Mouse (Mus musculus) megakaryocyte-erythroid progenitor cell, adult 5-6 weeks (primary cell): ENCODE measurements around the gene Naif1. TPM values are rescaled to one million over a fixed set of nuclear protein-coding genes. Genes with fewer than 3 reads are reported as not detected.

ENCODE experiments used
- ATAC-seq: replicated peaks from 2 replicates; pipeline ENCODE4 v1.8.0; 2016; ENCODE audit warnings: mild to moderate bottlenecking, inconsistent platforms; ENCODE audit not compliant: severe bottlenecking, poor library complexity, low FRiP score, low TSS enrichment
- total RNA-seq, 2 experiments: library from RNA; stranded (forward) in 1 of 2; stranded (reverse) in 1 of 2; fragments of 200-1000, 215-1000 nt in 1 of 2; fragments of >200 nt in 1 of 2; fragmentation: Nextera tagmentation in 1 of 2; gene quantifications; 2 replicates each; pipeline ENCODE4 v1.2.3; 2014 to 2017

The Naif1 gene
- total RNA-seq (2014; fragmentation: Nextera tagmentation) (3.6 and 4.1 TPM in 2 replicates), total RNA-seq (2017) (2.7 and 3.0 TPM in 2 replicates)

DNA sequence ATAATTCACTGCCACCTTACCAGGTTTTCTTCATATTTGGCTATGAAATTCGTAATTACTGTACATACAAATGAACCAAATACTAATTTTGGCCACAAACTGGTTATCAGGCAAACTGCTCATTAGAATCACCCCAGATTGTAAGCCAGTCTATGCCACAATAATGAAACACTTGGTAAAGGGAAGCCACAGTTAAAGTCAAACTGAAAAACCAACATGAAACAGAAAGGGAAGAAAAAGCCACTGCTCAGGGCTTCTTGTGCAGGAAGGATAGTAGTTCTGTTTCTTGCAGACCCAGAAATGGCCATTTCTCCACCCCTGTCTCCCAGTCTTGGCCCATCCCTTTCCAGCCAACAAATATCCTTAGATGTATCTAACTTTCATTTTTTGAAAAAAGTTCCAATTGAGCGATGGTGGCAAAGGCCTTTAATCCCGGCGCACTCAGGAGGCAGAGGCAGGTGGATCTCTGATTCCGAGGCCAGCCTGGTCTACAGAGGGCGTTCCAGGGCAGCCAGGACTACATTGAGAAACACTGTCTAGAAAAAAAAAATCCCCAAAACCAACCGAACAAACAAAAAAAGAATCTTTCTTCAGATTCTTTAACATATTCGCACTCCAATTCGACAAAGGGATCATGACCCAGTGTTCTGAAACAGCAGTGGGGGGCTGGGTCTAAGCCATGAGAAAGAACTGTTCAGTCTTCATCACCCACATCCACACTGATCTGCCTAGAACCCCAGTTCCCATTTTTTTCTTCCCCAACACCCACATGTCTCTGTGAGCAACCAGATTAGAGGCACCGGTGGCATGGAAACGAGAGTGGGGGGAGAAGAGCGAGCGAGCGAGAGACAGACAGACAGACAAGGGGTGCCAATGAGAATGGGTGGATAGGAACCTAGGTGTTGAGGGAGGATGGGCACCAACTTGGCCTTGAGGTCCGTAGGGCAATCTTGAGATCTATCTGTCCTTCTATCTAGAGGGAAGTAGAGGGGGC is at the start of gene Naif1:
Naif1 (plus strand) TSS at position 697 of the 994 bp plus-strand sequence.
- ATAC-seq: no peak

DNA sequence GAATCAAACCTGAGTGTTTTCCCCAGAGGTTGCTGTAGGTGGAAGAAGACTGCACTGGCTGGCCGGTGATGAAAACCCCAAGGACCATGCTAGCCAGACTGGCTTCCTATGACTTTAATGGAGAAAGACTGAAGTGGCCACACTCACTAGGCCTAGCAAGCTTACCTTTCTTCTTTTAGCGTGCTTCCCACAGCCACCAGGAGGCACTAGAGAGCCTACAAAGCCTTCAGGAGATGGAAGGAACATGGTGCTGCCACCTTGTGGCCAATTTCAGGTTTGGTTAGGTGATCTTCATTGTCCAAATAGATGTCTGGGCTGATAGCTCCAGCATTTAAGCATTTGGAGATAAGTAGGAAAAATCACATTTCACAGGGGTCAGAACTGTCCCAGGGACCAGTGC is 45.6 kb upstream of the Naif1 start:
- peak; percentile 75 for ATAC-seq

DNA sequence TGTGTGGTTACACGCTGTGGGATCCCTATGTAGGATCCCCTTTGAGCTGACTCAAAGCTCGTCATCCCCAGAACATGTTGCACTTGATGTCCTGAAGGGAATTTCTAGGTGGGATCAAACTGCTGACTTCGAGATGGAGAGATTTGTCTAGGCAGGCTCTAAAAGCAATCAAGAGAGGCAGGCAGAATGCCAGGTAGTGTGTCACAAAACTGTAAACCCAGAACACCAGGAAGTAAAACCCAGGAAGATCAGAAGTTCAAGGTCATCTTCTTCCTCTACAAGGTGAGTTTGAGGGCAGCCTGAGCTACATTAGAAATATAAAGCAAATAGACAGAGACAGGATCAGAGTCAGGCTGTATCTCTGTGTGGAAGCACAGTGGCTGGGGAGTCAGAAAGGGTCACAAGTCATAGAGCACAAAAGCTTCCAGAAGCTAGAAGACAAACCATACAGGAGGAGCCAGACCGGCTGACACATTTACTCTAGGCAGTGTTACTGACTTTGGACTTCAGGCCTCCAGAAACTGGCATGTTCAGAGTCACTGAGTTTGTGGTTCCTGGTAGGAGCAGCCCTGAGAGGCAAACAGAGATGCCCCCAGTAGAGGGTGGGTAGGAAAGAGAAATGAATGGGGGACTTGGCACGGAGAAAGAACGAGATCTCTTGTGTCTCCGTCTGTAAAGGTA is 43.0 kb upstream of the Naif1 start:
- no peak for ATAC-seq

DNA sequence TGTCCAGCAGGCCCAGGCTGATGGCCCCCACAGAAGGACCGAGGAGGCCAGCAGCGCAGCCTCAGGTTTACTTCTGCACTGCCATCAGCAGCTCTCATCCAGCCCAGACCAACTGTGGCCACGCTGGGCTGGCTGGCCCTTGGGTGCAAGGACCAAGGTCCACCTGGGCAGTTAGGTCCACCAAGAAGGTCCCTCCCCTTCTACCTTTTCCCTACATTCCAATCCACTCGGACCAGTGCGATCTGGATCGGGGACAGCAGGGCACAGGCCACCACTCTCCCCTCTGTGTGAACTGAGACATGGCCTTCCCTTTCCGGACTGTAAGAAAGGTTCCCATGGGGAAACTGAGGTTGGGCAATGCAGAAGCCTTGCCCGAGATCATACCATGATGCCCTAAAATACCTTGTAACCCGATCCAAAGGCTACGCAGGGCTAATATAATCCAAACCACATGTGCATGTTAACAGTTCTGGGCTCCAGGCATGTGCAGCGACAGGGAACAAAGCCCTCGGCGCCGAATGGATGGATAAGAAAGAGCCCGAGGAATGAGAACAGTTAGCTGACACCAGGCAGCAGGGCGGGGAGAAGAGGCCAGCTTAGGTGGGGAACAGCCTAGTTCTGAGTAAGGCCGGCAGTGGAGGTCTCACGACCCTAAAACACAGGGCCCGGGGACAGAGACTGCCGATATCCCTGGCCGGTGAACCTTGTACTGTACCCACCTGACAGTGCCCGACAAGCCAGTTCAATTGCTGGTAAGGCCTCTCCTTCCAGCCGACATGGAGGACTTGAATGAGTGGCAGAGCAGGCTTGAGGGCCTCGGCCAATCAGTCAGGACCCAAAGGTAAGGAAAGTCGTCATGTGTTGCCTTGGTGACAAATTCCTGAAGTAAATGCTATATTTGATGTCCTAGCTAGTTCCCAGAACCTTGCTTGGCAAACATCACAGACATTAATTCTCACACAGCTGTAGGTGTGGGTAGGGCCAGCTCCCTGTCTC is 41.5 kb upstream of the Naif1 start:
- ATAC-seq: no peak

DNA sequence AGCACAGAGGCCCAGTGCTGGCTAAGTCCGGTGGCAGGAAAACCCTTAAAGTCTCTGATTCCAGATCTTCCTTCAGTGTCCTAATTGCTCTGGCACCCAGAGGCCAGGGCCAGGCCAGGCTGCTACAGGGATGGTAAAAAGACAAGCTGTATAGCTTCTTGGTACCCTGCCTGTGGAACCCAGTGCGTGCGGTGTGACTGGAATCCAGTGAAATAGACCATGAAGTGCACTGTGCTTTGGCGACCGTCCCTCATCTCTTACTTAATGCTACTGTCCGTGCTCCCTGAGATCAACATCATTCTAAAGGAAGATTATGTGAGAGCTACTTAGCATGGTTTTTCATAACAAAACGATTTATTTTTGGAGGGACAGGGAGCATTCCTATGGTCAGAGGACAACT is 38.9 kb upstream of the Naif1 start:
- ATAC-seq: no peak

DNA sequence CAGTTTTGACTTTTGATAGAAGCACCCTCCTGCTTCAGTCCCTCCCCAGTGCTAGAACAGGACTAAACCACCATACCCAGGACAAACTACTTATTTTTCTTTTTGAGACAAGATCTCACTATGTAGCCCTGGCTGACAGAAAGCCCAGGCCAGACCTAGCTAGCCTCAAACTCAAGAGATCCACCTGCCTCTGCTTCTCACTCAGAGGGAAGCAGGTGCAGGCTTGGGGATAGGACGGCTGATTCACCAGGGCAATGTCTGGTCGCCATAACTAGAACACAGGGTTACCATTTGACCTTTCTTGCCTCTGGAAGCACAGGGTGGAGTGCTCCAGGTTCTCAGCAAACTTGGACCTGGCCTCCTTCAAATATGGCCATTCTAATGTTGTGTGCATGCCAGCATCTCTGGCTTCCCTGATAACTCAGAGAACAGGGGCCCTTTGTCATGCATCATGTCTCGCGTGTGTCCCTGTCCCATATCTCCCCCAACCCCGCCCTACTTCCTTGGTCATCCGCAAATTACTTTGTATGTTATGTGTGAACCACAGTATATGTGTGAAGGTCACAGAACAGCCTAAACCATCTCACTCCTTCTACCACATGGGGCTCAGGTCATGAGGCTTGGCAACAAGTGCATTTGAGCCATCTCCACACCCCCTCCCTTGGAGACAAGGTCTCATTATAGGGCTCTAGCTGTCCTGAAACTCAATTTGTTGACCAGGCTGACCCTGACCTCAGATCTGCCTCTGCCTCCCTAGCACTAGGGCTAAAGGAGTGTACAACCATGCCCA is 37.3 kb upstream of the Naif1 start:
- peak; percentile 52; the same call in 1 of the 2 replicates for ATAC-seq

DNA sequence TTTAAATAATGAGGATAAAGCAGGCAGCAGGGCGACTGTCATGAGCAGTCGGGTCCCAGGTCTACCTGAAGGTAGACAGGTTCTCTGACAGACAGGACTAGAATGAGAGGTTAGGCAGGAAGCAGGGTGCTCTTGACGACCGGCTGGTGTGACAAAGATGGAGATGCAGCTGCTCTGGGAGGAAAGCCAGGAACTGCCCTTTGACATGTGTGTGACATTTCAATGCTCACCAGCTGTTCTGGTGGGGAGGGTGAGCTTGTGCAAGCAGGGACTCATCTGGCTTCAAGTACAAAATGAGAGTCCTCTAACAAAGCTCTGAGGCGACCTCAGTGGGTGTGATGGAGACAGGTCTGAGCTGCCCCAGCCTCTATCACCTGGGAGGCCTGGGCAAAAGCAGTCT is 36.3 kb upstream of the Naif1 start:
- no peak for ATAC-seq

DNA sequence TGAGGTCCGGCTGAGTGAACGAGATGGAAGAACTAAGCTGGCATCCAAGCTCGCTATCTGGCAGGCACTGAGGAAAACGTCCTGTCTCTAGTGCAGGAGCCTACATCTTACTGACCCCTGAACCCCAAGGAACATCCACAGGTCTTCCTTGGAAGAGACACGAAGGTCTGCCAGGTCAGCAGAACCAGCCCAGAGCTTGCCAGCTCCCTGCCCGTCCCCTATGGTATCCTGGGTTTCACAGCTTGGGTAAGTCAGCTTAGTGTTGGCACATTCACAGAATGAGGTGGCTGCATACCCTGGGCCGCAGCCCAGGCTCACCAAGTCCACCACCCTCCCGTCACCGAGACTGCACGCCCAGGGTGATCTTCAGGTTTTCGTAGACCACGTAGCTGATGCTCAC is 34.5 kb upstream of the Naif1 start:
- ATAC-seq: no peak

DNA sequence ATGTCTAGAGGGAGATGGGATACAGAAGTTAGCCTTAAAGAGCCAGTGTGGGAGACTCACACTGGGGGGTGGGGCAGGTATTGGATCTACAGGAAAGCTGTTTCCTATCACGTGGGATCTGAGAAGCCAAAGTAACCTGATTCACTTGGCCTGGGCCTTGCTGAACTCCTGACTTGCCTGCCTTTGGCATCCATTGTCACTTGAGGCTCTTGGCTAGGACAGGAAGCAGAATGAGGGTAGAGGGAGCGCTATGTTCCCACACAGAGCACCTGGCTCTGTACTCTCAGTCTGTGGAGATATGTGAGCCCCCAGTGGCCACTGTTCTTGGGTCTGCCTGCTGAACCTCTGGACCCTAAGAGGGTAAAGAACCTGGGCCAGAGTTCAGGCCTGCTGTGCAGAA is 33.7 kb upstream of the Naif1 start:
- ATAC-seq: no peak

DNA sequence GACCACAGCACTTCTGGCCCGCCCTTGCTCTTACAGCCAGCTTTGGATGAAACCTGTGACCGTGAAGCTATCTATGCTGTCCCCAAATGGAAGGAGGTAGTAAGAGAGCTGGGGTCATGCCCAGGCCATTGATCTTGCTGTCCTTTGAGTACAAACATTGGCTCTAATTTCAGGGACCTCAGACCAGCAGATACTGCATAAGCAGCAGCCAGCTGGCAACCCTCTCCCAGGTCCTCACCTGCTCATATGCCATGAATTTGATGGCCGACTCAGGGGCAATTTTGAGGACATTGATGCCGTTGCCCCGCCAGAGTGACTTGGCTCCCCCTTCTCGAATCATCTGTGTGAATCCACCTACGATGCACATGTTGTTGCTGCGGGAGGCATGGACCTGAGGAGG is 32.8 kb upstream of the Naif1 start:
- no peak for ATAC-seq

DNA sequence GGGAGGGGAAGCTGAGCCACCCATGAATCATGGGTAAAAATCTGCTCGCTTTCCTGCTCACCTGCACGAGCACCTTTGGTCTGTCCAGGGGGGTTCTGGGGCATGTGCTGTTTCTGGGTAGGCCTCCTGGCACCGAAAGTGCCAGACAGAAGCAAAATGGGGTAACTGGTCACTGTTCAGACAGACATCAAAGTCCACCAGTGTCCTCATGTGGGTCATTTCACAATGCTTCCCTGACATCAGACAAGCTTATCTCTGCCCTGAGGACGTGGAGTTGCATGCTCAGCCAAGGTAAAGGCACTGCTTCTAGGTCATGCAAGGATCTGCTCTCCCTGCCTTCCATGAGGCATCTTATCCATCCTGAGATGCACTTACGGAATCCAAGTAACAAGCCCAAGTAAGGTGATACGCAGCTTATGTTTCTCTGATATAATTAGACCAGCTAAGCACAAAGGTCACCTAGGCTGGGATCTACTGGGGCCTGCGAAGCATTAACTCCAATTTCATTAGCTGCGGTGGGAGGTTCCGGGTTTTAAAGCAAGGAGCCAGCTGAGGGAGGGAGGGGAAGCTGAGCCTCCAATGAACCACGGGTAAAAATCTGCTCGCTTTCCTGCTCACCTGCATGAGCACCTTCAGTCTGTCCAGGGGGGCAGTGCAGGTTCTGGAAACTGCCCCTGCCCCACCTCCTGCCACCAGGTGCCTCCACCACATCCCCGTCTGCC is 31.7 kb upstream of the Naif1 start:
- ATAC-seq: no peak

DNA sequence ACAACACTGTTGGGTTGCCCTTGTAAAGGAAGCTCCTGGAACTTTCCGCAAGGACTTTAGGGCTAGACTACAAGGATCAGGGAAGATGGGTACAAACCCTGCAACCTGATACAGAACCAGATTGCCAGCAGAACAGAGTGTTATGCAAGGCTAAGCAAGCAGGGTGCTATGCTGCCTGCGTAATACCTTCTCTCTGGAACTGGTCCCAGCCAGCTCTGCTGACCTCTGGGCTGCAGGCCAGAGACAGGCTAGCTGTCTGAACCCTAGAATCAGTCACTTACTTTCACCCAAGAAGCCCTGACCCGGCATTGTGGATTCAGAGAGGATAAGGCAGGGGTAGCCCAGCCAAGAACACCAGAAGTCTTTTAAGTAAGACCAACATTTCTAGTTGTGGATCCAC is 30.9 kb upstream of the Naif1 start:
- no peak for ATAC-seq

DNA sequence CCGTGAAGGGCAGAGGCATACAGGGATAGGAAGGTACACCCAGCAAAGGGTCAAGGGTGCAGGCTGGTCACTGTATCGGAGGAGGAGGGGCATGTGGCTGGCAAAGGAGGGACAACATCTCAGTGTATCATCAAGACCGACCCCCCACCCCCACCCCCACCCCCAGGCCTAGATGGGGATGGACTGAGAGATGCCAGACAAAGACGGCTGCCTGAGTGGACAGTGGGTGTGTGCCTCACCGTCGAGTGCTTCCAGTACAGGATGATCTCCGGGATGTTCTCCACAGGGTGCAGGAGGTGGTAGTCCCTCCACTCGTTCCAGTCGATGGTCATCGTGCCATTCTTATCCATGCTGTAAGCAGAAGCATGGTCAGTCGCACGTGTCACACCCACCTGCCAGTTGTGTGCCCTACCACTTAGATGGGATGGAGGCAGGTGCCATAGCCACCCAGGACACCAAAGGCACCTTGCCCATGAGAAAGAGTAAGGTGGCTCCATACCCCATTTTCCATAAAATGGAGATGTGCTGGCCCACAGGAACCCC is 30.1 kb upstream of the Naif1 start:
- ATAC-seq: no peak

DNA sequence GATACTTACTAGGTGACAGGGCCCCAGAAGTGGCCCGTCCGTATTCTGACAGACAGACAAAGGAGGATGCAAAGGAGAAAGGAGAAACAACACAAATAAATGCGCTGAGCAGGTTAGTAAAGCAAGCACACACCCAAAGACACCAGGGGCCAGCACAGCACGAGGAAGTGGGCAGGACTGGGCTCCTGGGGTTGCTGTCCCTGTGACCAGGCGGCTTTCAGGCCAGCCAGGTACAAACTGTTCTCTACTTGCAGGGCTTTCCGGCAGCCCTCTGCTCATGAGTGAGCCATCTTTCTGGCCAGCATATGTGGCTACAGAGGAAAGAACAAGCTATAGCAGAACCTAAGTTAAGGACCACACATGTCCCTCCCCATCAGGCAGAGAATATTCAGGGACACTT is 29.6 kb upstream of the Naif1 start:
- no peak for ATAC-seq

DNA sequence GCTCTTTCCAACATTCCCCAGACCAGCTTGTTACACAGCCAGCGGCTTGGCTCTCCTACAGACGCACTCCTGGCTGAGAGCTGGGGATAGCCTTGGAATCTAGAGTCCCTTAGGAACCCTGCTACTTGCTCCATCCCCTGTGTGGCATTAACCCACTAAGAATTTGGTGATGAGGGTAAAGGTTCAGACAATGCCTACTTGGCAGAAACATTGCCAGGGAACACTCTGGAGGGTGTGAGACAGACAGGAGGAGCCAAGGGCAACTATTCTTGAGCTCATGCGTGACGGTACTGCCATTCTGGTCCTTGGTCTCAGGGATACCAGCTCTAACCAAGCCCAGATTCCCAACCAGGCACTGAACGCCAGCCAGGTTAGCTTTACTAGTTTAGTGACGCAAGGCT is 28.4 kb upstream of the Naif1 start:
- ATAC-seq: no peak

DNA sequence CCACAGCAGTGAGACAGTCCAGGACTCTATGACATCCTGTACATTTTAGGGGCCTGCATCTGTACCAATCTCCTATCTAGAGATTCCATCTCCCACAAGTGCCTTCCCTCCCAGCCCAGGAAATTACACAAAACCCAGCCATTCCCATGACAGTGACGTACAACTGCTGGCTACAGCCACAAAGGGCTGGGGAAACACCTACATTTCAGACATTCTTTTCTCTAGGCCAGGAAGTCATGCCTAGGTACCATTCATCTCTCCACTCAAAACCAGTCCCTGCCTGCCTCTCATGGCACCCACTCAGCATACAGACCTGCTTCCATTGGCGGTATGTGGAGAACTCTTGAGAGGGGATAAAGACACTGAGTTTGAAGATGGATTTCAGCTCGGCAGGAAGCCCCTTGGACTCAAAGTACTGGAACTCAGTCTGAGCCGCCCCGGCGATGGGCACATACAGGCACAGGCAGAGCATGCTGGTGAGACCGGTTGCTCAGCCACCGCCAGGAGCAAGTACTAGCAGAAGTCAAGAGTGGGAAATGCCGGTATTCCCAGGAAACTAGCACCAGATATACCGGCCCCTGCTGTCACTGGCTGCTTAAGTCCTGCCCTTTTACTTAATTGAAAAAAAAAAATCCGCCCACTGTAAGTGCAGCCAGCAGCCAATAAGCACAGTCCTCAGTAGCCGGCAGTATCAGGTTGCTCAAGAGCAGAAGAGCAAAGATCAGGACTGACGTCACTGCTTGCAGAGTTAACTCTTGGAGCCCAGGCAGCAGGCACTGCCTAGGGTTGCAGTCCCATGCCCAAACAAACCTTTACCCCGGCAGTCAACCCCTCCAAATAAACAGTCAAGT is 26.6 kb upstream of the Naif1 start:
- ATAC-seq: peak; percentile 88

DNA sequence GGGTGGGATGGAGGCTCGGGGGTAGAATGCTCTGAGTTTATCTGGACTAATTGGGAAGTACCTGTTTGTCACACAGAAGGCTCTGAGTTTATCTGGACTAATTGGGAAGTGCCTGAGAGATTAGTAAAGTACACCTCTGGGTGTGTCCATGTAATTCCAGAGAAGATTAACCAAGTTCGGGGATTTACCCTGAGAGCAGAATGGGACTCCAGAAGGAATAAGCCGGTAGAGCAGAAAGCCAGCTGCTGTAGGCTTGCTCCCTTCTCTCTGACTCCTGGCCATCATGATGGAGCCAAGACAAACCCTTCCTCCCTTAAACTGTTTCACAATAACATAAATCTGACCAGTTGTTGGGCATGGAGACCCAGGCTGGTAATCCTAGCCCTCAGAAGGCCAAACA is 25.5 kb upstream of the Naif1 start:
- ATAC-seq: no peak
